Mouse (Mus musculus) kidney, adult 2 months (tissue): ENCODE data around the gene Plac8.

Experiments used
- CTCF ChIP-seq: fragments of 200-500 bp; conservative IDR thresholded peaks from 2 replicates; pipeline ENCODE4 v1.5.1; 2011; ENCODE audit warnings: low read depth, mild to moderate bottlenecking, control low read depth, low read length, moderate library complexity, mixed read lengths; ENCODE audit not compliant: insufficient read depth, insufficient read length
- POLR2A ChIP-seq: fragments of 200-500 bp; IDR thresholded peaks from one replicate; pipeline ENCODE4 v1.6.1; 2011; ENCODE audit warnings: low read depth, low read length, control low read depth

GRCm38 (mm10) chr5:100566798-100567197 lies 5.2 kb downstream of the Plac8 start:
- no peak for TF ChIP-seq POLR2A
- no peak for TF ChIP-seq CTCF
